Mouse (Mus musculus) cerebellum, adult 11 months (tissue): ENCODE results near the gene Tmem43.
"Not testable (repeated sequence)": the region's sequence is repeated elsewhere in the genome, so short reads cannot be mapped to it uniquely, and the experiment has no call there.

ENCODE experiments used
- DNase-seq: peaks from one replicate; pipeline ENCODE4 v3.0.0; 2022

Gene Tmem43

GRCm38 (mm10) chr6:91472868-91473804 is at the start of gene Tmem43, which contains the start of gene Chchd4:
Tmem43 (plus strand) TSS chr6:91473703.
Chchd4 (minus strand) TSS chr6:91473546.
- peak; percentile 98 for DNase-seq

- DNase-seq = no peak
Measured at GRCm38 (mm10) chr6:91424151-91424550, 49.4 kb upstream of the Tmem43 start.

GRCm38 (mm10) chr6:91440474-91441144 is 32.9 kb upstream of the Tmem43 start:
- peak; percentile 95 for DNase-seq

- DNase-seq = no peak
Measured at GRCm38 (mm10) chr6:91441145-91441662, 32.3 kb upstream of the Tmem43 start.

- no peak for DNase-seq
Measured at GRCm38 (mm10) chr6:91445316-91445715, 28.2 kb upstream of the Tmem43 start.

GRCm38 (mm10) chr6:91449472-91450225 is 23.9 kb upstream of the Tmem43 start:
- DNase-seq = no peak

GRCm38 (mm10) chr6:91452056-91452455 is 21.4 kb upstream of the Tmem43 start:
- DNase-seq = no peak

- DNase-seq = no peak
Measured at GRCm38 (mm10) chr6:91454546-91454945, 19.0 kb upstream of the Tmem43 start.

GRCm38 (mm10) chr6:91459471-91459870 is 14.0 kb upstream of the Tmem43 start:
- DNase-seq = no peak

- DNase-seq = no peak
Measured at GRCm38 (mm10) chr6:91465756-91466155, 7.7 kb upstream of the Tmem43 start.

- DNase-seq = no peak
Measured at GRCm38 (mm10) chr6:91467106-91467505, 6.4 kb upstream of the Tmem43 start.

GRCm38 (mm10) chr6:91470712-91471111 is 2.8 kb upstream of the Tmem43 start:
- DNase-seq = no peak

GRCm38 (mm10) chr6:91471427-91471826 is 2.1 kb upstream of the Tmem43 start:
- not testable (repeated sequence) for DNase-seq

GRCm38 (mm10) chr6:91472319-91472718 is 1.2 kb upstream of the Tmem43 start:
- peak; percentile 18 for DNase-seq

GRCm38 (mm10) chr6:91473805-91474440 is 420 bp downstream of the Tmem43 start:
- DNase-seq = no peak

GRCm38 (mm10) chr6:91474441-91475190 is 1.1 kb downstream of the Tmem43 start:
- peak; percentile 21 for DNase-seq

- DNase-seq = no peak
Measured at GRCm38 (mm10) chr6:91476541-91476940, 3.0 kb downstream of the Tmem43 start.

- DNase-seq = no peak
Measured at GRCm38 (mm10) chr6:91483371-91483770, 9.9 kb downstream of the Tmem43 start.

GRCm38 (mm10) chr6:91486736-91487453 is 13.4 kb downstream of the Tmem43 start:
- no peak for DNase-seq

GRCm38 (mm10) chr6:91488496-91489212 is 15.2 kb downstream of the Tmem43 start:
- DNase-seq = no peak
